Mouse (Mus musculus): ENCODE measurements around the gene Sptb.

- no peak for TF ChIP-seq POLR2A (IDR thresholded peaks at IDR 0.05; ENCODE audit: insufficient read length, low read depth)
- no peak for TF ChIP-seq USF1 (IDR thresholded peaks at IDR 0.05; ENCODE audit: low read depth)
- TF ChIP-seq MAX (IDR thresholded peaks at IDR 0.05; ENCODE audit: low read depth), result no peak
- no peak for TF ChIP-seq TCF3 (IDR thresholded peaks at IDR 0.05; ENCODE audit: insufficient read length, low read depth)
Observed at GRCm38 (mm10) chr12:76722026-76722425, 11.7 kb upstream of the Sptb start.
